Mouse (Mus musculus): ENCODE measurements around the gene Polr2a. TPM values are rescaled to one million over a fixed set of nuclear protein-coding genes. Genes with fewer than 3 reads are reported as not detected.
"Not testable (repeated sequence)": the region's sequence is repeated elsewhere in the genome, so short reads cannot be mapped to it uniquely, and the experiment has no call there.

Gene Polr2a
- polyA plus RNA-seq, 1 experiment from 2014 or later, result 29.0 TPM

GRCm38 (mm10) chr11:69752686-69753085 is 5.8 kb downstream of the Polr2a start:
- peaks cover 37% of the 10 kb centered on the region for H3K4me1 ChIP-seq (ENCODE audit: control insufficient read depth, insufficient read depth, low read length)
- H3K27me3 ChIP-seq (ENCODE audit: control insufficient read depth, insufficient read depth, low read length), result no peaks in the 10 kb centered on the region
- no peak overlapping the region for H3K4me2 ChIP-seq
- ATAC-seq (replicated peaks; ENCODE audit: insufficient number of reproducible peaks, low FRiP score, low TSS enrichment), result no peak
- no peak overlapping the region for H3K4me3 ChIP-seq (ENCODE audit: low read depth, low read length)
- no peaks in the 10 kb centered on the region for H3K9me3 ChIP-seq (replicated peaks; ENCODE audit: control insufficient read depth, low read length)
- no peaks in the 10 kb centered on the region for H3K36me3 ChIP-seq (ENCODE audit: control insufficient read depth, insufficient read depth, low read length)
- no peak overlapping the region for H3K27ac ChIP-seq (ENCODE audit: low read depth, low read length)
- no peak overlapping the region for H3K9ac ChIP-seq (ENCODE audit: low read depth, low read length)

GRCm38 (mm10) chr11:69751635-69752034 is 6.8 kb downstream of the Polr2a start:
- Histone ChIP-seq H3K9ac (ENCODE audit: low read depth, low read length) (no peak overlapping the region), H3K4me3 (ENCODE audit: low read depth, low read length) (no peak overlapping the region), H3K36me3 (ENCODE audit: control insufficient read depth, insufficient read depth, low read length) (peaks cover 2% of the 10 kb centered on the region; the same call in 1 of the 2 replicates), H3K4me2 (peak overlapping the region; percentile 23), H3K27ac (ENCODE audit: low read depth, low read length) (peak overlapping the region; percentile 0; the same call in 1 of the 2 replicates), H3K9me3 (replicated peaks; ENCODE audit: control insufficient read depth, low read length) (no peaks in the 10 kb centered on the region), H3K27me3 (ENCODE audit: control insufficient read depth, insufficient read depth, low read length) (no peaks in the 10 kb centered on the region), H3K4me1 (ENCODE audit: control insufficient read depth, insufficient read depth, low read length) (peaks cover 30% of the 10 kb centered on the region)
- ATAC-seq (replicated peaks; ENCODE audit: insufficient number of reproducible peaks, low FRiP score, low TSS enrichment), result no peak
- WGBS (ENCODE audit: insufficient replicate concordance), result 31% methylated on average over 3 of the region's 3 CpGs

DNA sequence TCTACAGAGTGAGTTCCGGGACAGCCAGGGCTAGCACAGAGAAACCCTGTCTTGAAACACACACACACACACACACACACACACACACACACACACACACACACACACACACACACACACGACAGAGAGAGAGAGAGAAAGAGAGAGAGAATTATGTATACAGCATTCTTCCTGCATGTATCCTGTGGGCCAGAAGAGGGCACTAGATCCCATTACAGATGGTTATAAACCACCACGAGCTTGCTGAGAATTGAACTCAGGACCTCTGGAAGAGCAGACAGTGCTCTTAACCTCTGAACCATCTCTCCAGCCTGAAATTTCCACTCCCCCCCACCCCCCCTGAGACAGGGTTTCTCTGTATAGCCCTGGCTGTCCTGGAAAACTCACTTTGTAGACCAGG is 27.0 kb downstream of the Polr2a start:
- H3K4me1 ChIP-seq (ENCODE audit: control insufficient read depth, insufficient read depth, low read length); H3K4me3 ChIP-seq (ENCODE audit: low read depth, low read length); H3K9ac ChIP-seq (ENCODE audit: low read depth, low read length); ATAC-seq (replicated peaks; ENCODE audit: insufficient number of reproducible peaks, low FRiP score, low TSS enrichment); H3K9me3 ChIP-seq (replicated peaks; ENCODE audit: control insufficient read depth, low read length); H3K27me3 ChIP-seq (ENCODE audit: control insufficient read depth, insufficient read depth, low read length); H3K27ac ChIP-seq (ENCODE audit: low read depth, low read length); H3K4me2 ChIP-seq: not testable (repeated sequence)
- H3K36me3 ChIP-seq (ENCODE audit: control insufficient read depth, insufficient read depth, low read length), result peaks cover 21% of the 10 kb centered on the region
- WGBS (ENCODE audit: insufficient replicate concordance), result 90% methylated on average over 2 of the region's 3 CpGs

DNA sequence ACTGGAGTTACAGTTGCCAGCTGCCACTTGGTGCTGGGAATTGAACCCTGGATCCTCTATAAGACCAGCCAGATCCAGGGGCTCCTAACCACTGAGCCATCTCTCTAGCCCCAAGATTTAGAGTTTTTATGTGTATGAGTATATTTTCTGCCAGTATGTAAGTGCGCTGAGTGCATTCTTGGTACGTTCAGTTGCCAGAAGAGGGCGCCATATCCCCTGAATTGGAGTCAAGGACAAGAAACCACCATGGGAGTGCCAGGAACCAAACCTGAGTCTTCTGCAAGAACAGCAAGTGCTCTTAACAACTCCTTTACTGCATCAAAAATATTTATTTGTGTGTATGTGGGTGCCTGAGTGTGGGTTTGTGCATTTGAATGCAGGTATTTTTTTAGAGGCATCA is 29.4 kb downstream of the Polr2a start:
- Histone ChIP-seq H3K27me3 (ENCODE audit: control insufficient read depth, insufficient read depth, low read length) (no peaks in the 10 kb centered on the region), H3K4me1 (ENCODE audit: control insufficient read depth, insufficient read depth, low read length) (no peaks in the 10 kb centered on the region), H3K9me3 (replicated peaks; ENCODE audit: control insufficient read depth, low read length) (no peaks in the 10 kb centered on the region), H3K9ac (ENCODE audit: low read depth, low read length) (no peak overlapping the region), H3K27ac (ENCODE audit: low read depth, low read length) (no peak overlapping the region), H3K36me3 (ENCODE audit: control insufficient read depth, insufficient read depth, low read length) (peaks cover 2% of the 10 kb centered on the region; the same call in 1 of the 2 replicates), H3K4me3 (ENCODE audit: low read depth, low read length) (no peak overlapping the region), H3K4me2 (no peak overlapping the region)
- 27% methylated on average over 3 of the region's 3 CpGs for WGBS (ENCODE audit: insufficient replicate concordance)
- no peak for ATAC-seq (replicated peaks; ENCODE audit: insufficient number of reproducible peaks, low FRiP score, low TSS enrichment)

- Histone ChIP-seq H3K27me3 (ENCODE audit: control insufficient read depth, insufficient read depth, low read length) (no peaks in the 10 kb centered on the region), H3K4me1 (ENCODE audit: control insufficient read depth, insufficient read depth, low read length) (no peaks in the 10 kb centered on the region), H3K36me3 (ENCODE audit: control insufficient read depth, insufficient read depth, low read length) (no peaks in the 10 kb centered on the region), H3K4me3 (ENCODE audit: low read depth, low read length) (no peak overlapping the region), H3K27ac (ENCODE audit: low read depth, low read length) (no peak overlapping the region), H3K9ac (ENCODE audit: low read depth, low read length) (no peak overlapping the region), H3K4me2 (no peak overlapping the region), H3K9me3 (replicated peaks; ENCODE audit: control insufficient read depth, low read length) (no peaks in the 10 kb centered on the region)
- WGBS (ENCODE audit: insufficient replicate concordance), result 35% methylated on average over 5 of the region's 5 CpGs
- ATAC-seq (replicated peaks; ENCODE audit: insufficient number of reproducible peaks, low FRiP score, low TSS enrichment), result no peak
Observed at GRCm38 (mm10) chr11:69725951-69726350, 32.5 kb downstream of the Polr2a start.

GRCm38 (mm10) chr11:69723074-69723473 is 35.4 kb downstream of the Polr2a start:
- whole genome bisulfite sequencing (ENCODE audit: insufficient replicate concordance), result 31% methylated on average over 2 of the region's 2 CpGs

GRCm38 (mm10) chr11:69720852-69721251 is 37.6 kb downstream of the Polr2a start:
- 80% methylated on average over 6 of the region's 6 CpGs for WGBS (ENCODE audit: insufficient replicate concordance)
- Histone ChIP-seq H3K4me1 (ENCODE audit: control insufficient read depth, insufficient read depth, low read length) (peaks cover 8% of the 10 kb centered on the region), H3K9me3 (replicated peaks; ENCODE audit: control insufficient read depth, low read length) (no peaks in the 10 kb centered on the region)

More at GRCm38 (mm10) chr11:69723074-69723473, 35.4 kb downstream of the Polr2a start:
- Histone ChIP-seq H3K4me3 (ENCODE audit: low read depth, low read length) (no peak overlapping the region), H3K9me3 (replicated peaks; ENCODE audit: control insufficient read depth, low read length) (no peaks in the 10 kb centered on the region), H3K4me1 (ENCODE audit: control insufficient read depth, insufficient read depth, low read length) (0 out of 2 replicates have a peak, but pooled peaks cover 3% of the 10 kb centered on the region), H3K27ac (ENCODE audit: low read depth, low read length) (no peak overlapping the region), H3K27me3 (ENCODE audit: control insufficient read depth, insufficient read depth, low read length) (no peaks in the 10 kb centered on the region), H3K36me3 (ENCODE audit: control insufficient read depth, insufficient read depth, low read length) (no peaks in the 10 kb centered on the region), H3K9ac (ENCODE audit: low read depth, low read length) (no peak overlapping the region), H3K4me2 (no peak overlapping the region)
- no peak for ATAC-seq (replicated peaks; ENCODE audit: insufficient number of reproducible peaks, low FRiP score, low TSS enrichment)

GRCm38 (mm10) chr11:69719423-69719822 is 39.0 kb downstream of the Polr2a start:
- Histone ChIP-seq H3K4me3 (ENCODE audit: low read depth, low read length) (no peak overlapping the region), H3K27me3 (ENCODE audit: control insufficient read depth, insufficient read depth, low read length) (no peaks in the 10 kb centered on the region), H3K9me3 (replicated peaks; ENCODE audit: control insufficient read depth, low read length) (no peaks in the 10 kb centered on the region), H3K36me3 (ENCODE audit: control insufficient read depth, insufficient read depth, low read length) (no peaks in the 10 kb centered on the region), H3K27ac (ENCODE audit: low read depth, low read length) (no peak overlapping the region), H3K4me1 (ENCODE audit: control insufficient read depth, insufficient read depth, low read length) (peaks cover 12% of the 10 kb centered on the region), H3K4me2 (no peak overlapping the region), H3K9ac (ENCODE audit: low read depth, low read length) (no peak overlapping the region)
- ATAC-seq (replicated peaks; ENCODE audit: insufficient number of reproducible peaks, low FRiP score, low TSS enrichment), result no peak
- 62% methylated on average over 6 of the region's 6 CpGs for WGBS (ENCODE audit: insufficient replicate concordance)

More at GRCm38 (mm10) chr11:69720852-69721251, 37.6 kb downstream of the Polr2a start:
- ATAC-seq (replicated peaks; ENCODE audit: insufficient number of reproducible peaks, low FRiP score, low TSS enrichment), result no peak
- Histone ChIP-seq H3K9ac (ENCODE audit: low read depth, low read length) (no peak overlapping the region), H3K27me3 (ENCODE audit: control insufficient read depth, insufficient read depth, low read length) (no peaks in the 10 kb centered on the region), H3K36me3 (ENCODE audit: control insufficient read depth, insufficient read depth, low read length) (no peaks in the 10 kb centered on the region), H3K4me3 (ENCODE audit: low read depth, low read length) (no peak overlapping the region), H3K4me2 (no peak overlapping the region), H3K27ac (ENCODE audit: low read depth, low read length) (no peak overlapping the region)

DNA sequence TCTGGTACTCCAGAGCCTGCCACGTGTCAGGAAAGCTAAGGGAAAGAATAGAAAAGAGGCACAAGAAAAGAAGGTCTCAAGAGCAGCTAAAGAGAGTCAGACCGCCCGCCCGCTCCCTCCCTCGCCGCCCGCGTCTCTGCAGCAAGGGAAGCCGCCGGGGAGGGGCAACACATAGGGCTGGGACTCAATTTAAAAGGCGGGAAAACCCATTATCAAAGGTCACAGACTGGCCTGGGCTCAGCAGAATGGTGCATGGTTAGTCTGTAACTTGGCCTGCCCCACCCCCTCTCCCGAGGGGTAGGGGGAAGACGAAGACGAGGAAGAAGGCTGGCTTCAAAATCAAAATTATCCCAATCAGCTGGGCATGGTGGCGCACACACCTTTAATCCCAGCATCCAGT is 39.8 kb downstream of the Polr2a start:
- WGBS (ENCODE audit: insufficient replicate concordance), result 28% methylated on average over 15 of the region's 15 CpGs

More for the DNA sequence above, 39.8 kb downstream of the Polr2a start:
- H3K4me3 ChIP-seq (ENCODE audit: low read depth, low read length), result no peak overlapping the region
- peak overlapping the region; percentile 56; the same call in 1 of the 2 replicates for H3K9ac ChIP-seq (ENCODE audit: low read depth, low read length)
- H3K36me3 ChIP-seq (ENCODE audit: control insufficient read depth, insufficient read depth, low read length), result no peaks in the 10 kb centered on the region
- H3K4me1 ChIP-seq (ENCODE audit: control insufficient read depth, insufficient read depth, low read length), result peaks cover 12% of the 10 kb centered on the region
- no peaks in the 10 kb centered on the region for H3K27me3 ChIP-seq (ENCODE audit: control insufficient read depth, insufficient read depth, low read length)
- H3K4me2 ChIP-seq, result peak overlapping the region; percentile 39
- H3K27ac ChIP-seq (ENCODE audit: low read depth, low read length), result no peak overlapping the region; the same call in 1 of the 2 replicates
- no peaks in the 10 kb centered on the region for H3K9me3 ChIP-seq (replicated peaks; ENCODE audit: control insufficient read depth, low read length)
- ATAC-seq (replicated peaks; ENCODE audit: insufficient number of reproducible peaks, low FRiP score, low TSS enrichment), result peak; percentile 74; the same call in 1 of the 2 replicates

Measured in heart, embryonic 11.5 days (tissue).